Mouse (Mus musculus): Measurements from ENCODE around the gene Lrrtm3.

Gene Lrrtm3

GRCm38 (mm10) chr10:64089680-64090460 is at the start of gene Lrrtm3:
Gene Lrrtm3 (minus strand): TSS chr10:64090277.
- DNase-seq (ENCODE audit: low read depth, low spot score): no peak

GRCm38 (mm10) chr10:64135481-64135880 is 45.4 kb upstream of the Lrrtm3 start:
- DNase-seq (ENCODE audit: low read depth, low spot score): no peak

GRCm38 (mm10) chr10:64133461-64133860 is 43.4 kb upstream of the Lrrtm3 start:
- DNase-seq (ENCODE audit: low read depth, low spot score): no peak

GRCm38 (mm10) chr10:64130397-64131150 is 40.5 kb upstream of the Lrrtm3 start:
- no peak for DNase-seq (ENCODE audit: low read depth, low spot score)

- no peak for DNase-seq (ENCODE audit: low read depth, low spot score)
Observed at GRCm38 (mm10) chr10:64118833-64119232, 28.8 kb upstream of the Lrrtm3 start.

- DNase-seq (ENCODE audit: low read depth, low spot score): no peak
Observed at GRCm38 (mm10) chr10:64115246-64115645, 25.2 kb upstream of the Lrrtm3 start.

GRCm38 (mm10) chr10:64096532-64096931 is 6.5 kb upstream of the Lrrtm3 start:
- no peak for DNase-seq (ENCODE audit: low read depth, low spot score)

- DNase-seq (ENCODE audit: low read depth, low spot score): no peak
Observed at GRCm38 (mm10) chr10:64088774-64089460, 1.2 kb downstream of the Lrrtm3 start.

- no peak for DNase-seq (ENCODE audit: low read depth, low spot score)
Observed at GRCm38 (mm10) chr10:64087936-64088773, 1.9 kb downstream of the Lrrtm3 start.

GRCm38 (mm10) chr10:64087521-64087920 is 2.6 kb downstream of the Lrrtm3 start:
- no peak for DNase-seq (ENCODE audit: low read depth, low spot score)

- no peak for DNase-seq (ENCODE audit: low read depth, low spot score)
Observed at GRCm38 (mm10) chr10:64086567-64087391, 3.3 kb downstream of the Lrrtm3 start.

GRCm38 (mm10) chr10:64086183-64086566 is 3.9 kb downstream of the Lrrtm3 start:
- DNase-seq (ENCODE audit: low read depth, low spot score): no peak

- peak; percentile 9 for DNase-seq (ENCODE audit: low read depth, low spot score)
Observed at GRCm38 (mm10) chr10:64084465-64084864, 5.6 kb downstream of the Lrrtm3 start.

GRCm38 (mm10) chr10:64083813-64084212 is 6.3 kb downstream of the Lrrtm3 start:
- no peak for DNase-seq (ENCODE audit: low read depth, low spot score)

- no peak for DNase-seq (ENCODE audit: low read depth, low spot score)
Observed at GRCm38 (mm10) chr10:64082345-64082744, 7.7 kb downstream of the Lrrtm3 start.

- DNase-seq (ENCODE audit: low read depth, low spot score): no peak
Observed at GRCm38 (mm10) chr10:64076410-64077052, 13.5 kb downstream of the Lrrtm3 start.

- DNase-seq (ENCODE audit: low read depth, low spot score): no peak
Observed at GRCm38 (mm10) chr10:64075944-64076343, 14.1 kb downstream of the Lrrtm3 start.

GRCm38 (mm10) chr10:64063704-64064103 is 26.4 kb downstream of the Lrrtm3 start:
- DNase-seq (ENCODE audit: low read depth, low spot score): no peak

- DNase-seq (ENCODE audit: low read depth, low spot score): no peak
Observed at GRCm38 (mm10) chr10:64049946-64050345, 40.1 kb downstream of the Lrrtm3 start.

- no peak for DNase-seq (ENCODE audit: low read depth, low spot score)
Observed at GRCm38 (mm10) chr10:64049151-64049550, 40.9 kb downstream of the Lrrtm3 start.
